Mouse (Mus musculus) left cerebral cortex, postnatal 4 days (tissue): Measurements from ENCODE around the gene Stpg1. TPM values are rescaled to one million over a fixed set of nuclear protein-coding genes. Genes with fewer than 3 reads are reported as not detected.

Experiments
- microRNA-seq: library from miRNA; unstranded; fragments of <30 nt; microRNA quantifications from one replicate; pipeline ENCODE4 v1.2.0, GENCODE M21; 2022
- total RNA-seq, 2 experiments: library from RNA; stranded (reverse); gene quantifications; 2 replicates each; pipeline ENCODE4 v1.2.3; 2021

Stpg1 gene
- total RNA-seq, 2 experiments from 2014 or later: 0.16 to 0.24 TPM

Small RNA genes lying within 50 kb of the gene (microRNA-seq; reads per million reads assigned to microRNA genes)
- gene Gm25317: not detected

Other genes with a start within 250 kb of the Stpg1 start
- gene Clic4, start 222.0 kb upstream of the Stpg1 start, total RNA-seq: 10 to 100 TPM; 27.6 to 27.8 TPM
- 100 to 1,000 TPM; 162 to 169 TPM for gene Srrm1, start 141.5 kb upstream of the Stpg1 start, total RNA-seq
- gene Ncmap, start 96.6 kb upstream of the Stpg1 start, total RNA-seq: under 1 TPM; 0.60 to 0.66 TPM
- gene Rcan3, start 60.9 kb upstream of the Stpg1 start, total RNA-seq: 10 to 100 TPM; 55.4 to 69.4 TPM
- 10 to 100 TPM; 35.4 to 44.1 TPM for gene Nipal3, start 248 bp downstream of the Stpg1 start, total RNA-seq
- gene Grhl3, start 78.8 kb downstream of the Stpg1 start, total RNA-seq: under 1 TPM; 0.32 to 0.34 TPM
- under 1 TPM; 0.28 to 0.32 TPM for gene Ifnlr1, start 191.5 kb downstream of the Stpg1 start, total RNA-seq
- under 1 TPM; 0.24 to 0.26 TPM for gene Il22ra1, start 233.4 kb downstream of the Stpg1 start, total RNA-seq